Mouse (Mus musculus) embryonic fibroblast, embryonic 13.5 days (primary cell): Measurements from ENCODE around the gene Tgm5.

Experiments
- CTCF ChIP-seq: IDR thresholded peaks from 2 replicates; pipeline ENCODE4 v1.5.1; 2011; ENCODE audit warnings: mild to moderate bottlenecking, control low read depth, low read length, moderate library complexity, borderline replicate concordance; ENCODE audit not compliant: insufficient read depth
- POLR2A ChIP-seq: IDR thresholded peaks from 2 replicates; pipeline ENCODE4 v1.6.1; 2011; ENCODE audit warnings: low read depth, mild to moderate bottlenecking, control low read depth, low read length, moderate library complexity

DNA sequence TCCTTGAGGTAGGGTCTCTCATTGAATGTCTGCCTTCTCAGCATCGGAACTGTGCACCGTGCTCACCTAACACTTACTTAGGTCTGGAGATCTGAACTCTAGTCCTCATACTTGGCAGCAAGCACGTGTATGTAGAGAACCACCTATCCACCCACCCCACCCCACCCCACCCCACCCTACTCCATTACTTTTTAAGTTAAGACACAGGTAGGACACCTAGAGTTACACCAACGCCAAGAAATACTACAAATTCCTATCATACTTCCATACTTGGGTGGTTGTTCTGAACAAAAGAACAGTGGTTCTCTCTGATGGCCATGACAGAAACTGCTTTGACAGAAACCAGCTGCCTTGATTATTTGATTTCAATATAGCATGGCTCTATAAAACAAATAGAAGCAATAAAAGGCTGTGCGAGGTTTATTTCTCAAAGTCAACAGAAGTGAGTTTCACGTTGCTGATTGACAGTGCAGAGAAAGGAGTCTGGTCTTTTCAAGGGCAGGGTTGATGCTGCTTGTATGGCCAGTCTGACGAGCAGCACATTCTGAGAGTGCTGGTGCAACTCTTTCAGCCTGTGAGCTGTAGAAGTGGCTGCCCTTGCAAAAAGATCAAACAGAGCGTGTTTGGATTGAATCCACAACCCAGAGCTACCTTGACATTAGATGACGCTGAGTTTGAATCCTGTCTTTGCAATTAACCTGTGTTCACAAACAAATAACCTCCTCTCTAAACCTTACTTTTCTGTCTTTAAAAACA, 43.4 kb upstream of the Tgm5 start:
- TF ChIP-seq POLR2A (no peak), CTCF (no peak)
